Mouse (Mus musculus) layer of hippocampus, adult 11-12 months (tissue): ENCODE data around the gene Safb.

ENCODE experiments used
- DNase-seq: peaks from one replicate; pipeline ENCODE4 v3.0.0; 2022; ENCODE audit warnings: low spot score

Gene Safb

DNA sequence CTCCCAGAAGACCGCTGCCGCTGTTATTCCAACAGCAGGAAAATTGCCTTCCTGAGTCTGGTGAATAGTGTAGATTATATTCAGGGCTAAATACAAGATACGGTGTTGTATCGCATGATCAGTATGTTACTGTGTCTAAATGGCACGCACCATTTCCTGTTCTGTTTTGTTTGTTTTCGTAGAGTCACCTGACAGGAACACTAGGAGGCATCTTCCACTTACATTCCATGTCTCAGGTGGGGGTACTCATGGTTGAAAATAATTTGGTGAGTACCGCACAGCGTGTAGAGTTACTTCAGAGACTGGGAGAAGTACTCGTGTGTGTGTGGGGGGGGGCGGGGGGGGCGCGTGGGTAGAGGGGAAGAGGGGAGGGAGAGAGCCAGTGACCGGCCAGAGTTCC lies 62.9 kb downstream of the Safb start:
- no peak for DNase-seq

DNA sequence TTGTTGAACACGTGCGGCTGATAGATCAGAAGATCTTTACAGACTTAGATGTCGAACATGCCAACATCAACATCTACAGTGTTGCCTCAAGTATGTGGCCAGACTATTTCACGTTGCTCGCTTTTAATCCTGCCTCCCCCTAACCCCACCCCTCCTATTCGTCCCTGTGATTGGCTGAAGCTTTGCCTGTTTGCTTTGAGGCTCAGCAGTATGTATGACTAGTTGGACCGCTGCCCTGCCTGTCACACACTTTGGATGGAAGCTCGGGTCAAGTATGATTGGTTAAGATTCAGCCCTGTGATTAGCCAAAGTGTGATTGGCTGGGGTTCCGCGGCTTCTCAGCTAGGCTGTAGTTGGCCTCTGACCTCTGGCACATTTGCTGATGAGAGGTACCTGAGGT lies 67.2 kb downstream of the Safb start:
- no peak for DNase-seq

DNA sequence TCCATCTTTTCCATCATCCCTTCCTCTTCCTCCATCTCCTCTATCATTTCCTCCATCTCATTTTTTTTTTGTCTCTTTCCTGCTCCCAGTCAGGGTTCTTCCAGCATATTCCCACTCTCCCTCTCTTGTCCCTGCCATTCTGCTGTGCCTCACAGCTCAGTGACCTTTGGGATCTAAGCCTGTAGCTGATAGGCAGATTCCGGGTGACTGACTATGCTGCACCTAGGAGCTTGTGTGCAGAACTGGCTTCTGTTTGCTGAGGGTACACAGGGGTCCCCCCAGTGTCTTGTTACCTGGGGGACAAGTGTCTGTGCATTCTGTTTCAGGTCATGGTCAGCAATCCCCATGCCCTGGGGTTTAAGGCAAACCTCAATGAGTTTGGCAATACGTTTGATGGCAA lies 70.1 kb downstream of the Safb start:
- DNase-seq = no peak

DNA sequence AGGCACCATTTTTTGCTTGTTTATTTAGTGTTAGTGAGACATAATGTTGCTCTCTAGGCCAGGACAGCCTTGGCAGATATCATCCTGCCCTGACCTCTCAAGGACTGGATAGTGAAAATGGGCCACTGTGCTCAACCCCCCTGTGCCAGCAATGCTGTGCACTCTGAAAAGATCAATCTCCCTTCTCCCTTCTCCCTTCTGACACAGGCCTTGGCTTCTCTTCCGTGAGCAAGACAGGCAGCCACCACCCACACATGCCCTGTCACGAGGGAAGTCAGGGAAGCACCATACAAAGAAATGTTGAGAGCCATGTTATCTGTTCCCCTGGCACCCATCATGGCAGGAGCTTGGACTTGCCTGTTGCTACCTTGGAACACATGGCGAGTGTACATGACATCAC lies 70.7 kb downstream of the Safb start:
- DNase-seq = no peak
